Mouse (Mus musculus) hindbrain, embryonic 10.5 days (tissue): ENCODE data around the gene Lama1. TPM values are rescaled to one million over a fixed set of nuclear protein-coding genes. Genes with fewer than 3 reads are reported as not detected.

Experiments
- DNase-seq: peaks from one replicate; pipeline ENCODE4 v3.0.0-alpha.2; 2017; ENCODE audit warnings: low spot score
- H3K27ac ChIP-seq: fragments of 300-500 bp; sonication (generic); 2 replicates; pipeline ENCODE4 v1.5.1; 2016; ENCODE audit warnings: mild to moderate bottlenecking, moderate library complexity
- H3K27me3 ChIP-seq: fragments of 300-500 bp; sonication (generic); 2 replicates; pipeline ENCODE4 v1.6.1; 2016; ENCODE audit warnings: mild to moderate bottlenecking; ENCODE audit not compliant: poor library complexity, insufficient read depth, severe bottlenecking
- H3K36me3 ChIP-seq: fragments of 300-500 bp; sonication (generic); 2 replicates; pipeline ENCODE4 v1.6.1; 2016; ENCODE audit warnings: mild to moderate bottlenecking, moderate library complexity
- H3K4me1 ChIP-seq: fragments of 300-500 bp; sonication (generic); replicated peaks from 2 replicates; pipeline ENCODE4 v1.6.1; 2016; ENCODE audit warnings: mild to moderate bottlenecking
- H3K4me3 ChIP-seq: fragments of 300-500 bp; sonication (generic); 2 replicates; pipeline ENCODE4 v1.5.1; 2016; ENCODE audit warnings: mild to moderate bottlenecking, moderate library complexity
- H3K9me3 ChIP-seq: fragments of 300-500 bp; sonication (generic); 2 replicates; pipeline ENCODE4 v1.6.1; 2016; ENCODE audit warnings: mild to moderate bottlenecking, moderate library complexity
- WGBS: fragments of 180-500 bp; shearing (Covaris S2); methylation state at CpG from one replicate; pipeline ENCODE4 v1.1.7; 2016; 5-methylcytosine and 5-hydroxymethylcytosine counted together
- polyA plus RNA-seq: library from polyadenylated mRNA; unstranded; fragments of >200 nt; fragmentation: Nextera tagmentation; extraction: Ambion mirVana; gene quantifications from 2 replicates; pipeline ENCODE4 v1.2.1, GENCODE M21; 2016

The Lama1 gene
- polyA plus RNA-seq, 1 experiment from 2014 or later = 19.1 TPM

- Histone ChIP-seq H3K27me3 (peaks cover 4% of the 10 kb centered on the region; the same call in 1 of the 2 replicates), H3K4me1 (peaks cover 77% of the 10 kb centered on the region)
- DNase-seq = peak; percentile 81
These were observed 1.2 kb downstream of the Lama1 start for GRCm38 (mm10) chr17:67698301-67698700.

GRCm38 (mm10) chr17:67701761-67702160 is 4.7 kb downstream of the Lama1 start:
- Histone ChIP-seq H3K27ac (peak overlapping the region; percentile 70), H3K4me3 (peak overlapping the region; percentile 26), H3K9me3 (no peaks in the 10 kb centered on the region), H3K27me3 (no peaks in the 10 kb centered on the region), H3K36me3 (peaks cover 13% of the 10 kb centered on the region), H3K4me1 (peaks cover 72% of the 10 kb centered on the region)
- 13% methylated on average over 9 of the region's 9 CpGs for WGBS
- peak; percentile 32 for DNase-seq

More at GRCm38 (mm10) chr17:67698301-67698700, 1.2 kb downstream of the Lama1 start:
- peaks cover 5% of the 10 kb centered on the region; the same call in 1 of the 2 replicates for H3K36me3 ChIP-seq
- peak overlapping the region; percentile 78 for H3K4me3 ChIP-seq
- WGBS = under 1% methylated on average over 13 of the region's 13 CpGs
- no peaks in the 10 kb centered on the region for H3K9me3 ChIP-seq
- H3K27ac ChIP-seq = peak overlapping the region; percentile 95

DNA sequence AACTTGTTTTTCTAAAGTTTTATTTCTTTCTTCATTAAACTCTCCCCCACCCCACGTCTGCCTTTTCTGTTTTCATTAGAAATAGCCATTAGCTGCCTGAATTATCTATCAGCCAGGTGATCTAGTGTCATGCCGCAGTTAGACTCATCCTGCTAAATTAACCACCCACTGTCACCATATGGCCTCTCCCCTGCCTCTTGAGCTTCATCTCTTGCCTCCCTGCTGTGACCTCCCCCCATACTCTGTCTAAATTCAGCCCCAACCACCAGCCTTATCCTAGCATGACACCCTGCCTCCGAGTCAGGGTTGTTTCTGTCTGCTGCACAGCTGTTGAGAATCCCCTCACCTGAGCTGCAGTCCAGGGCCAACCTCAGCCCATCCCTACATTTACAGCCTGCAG is 5.9 kb downstream of the Lama1 start:
- no peaks in the 10 kb centered on the region for H3K9me3 ChIP-seq
- H3K4me3 ChIP-seq = no peak overlapping the region
- peaks cover 13% of the 10 kb centered on the region for H3K36me3 ChIP-seq
- DNase-seq = no peak
- no peaks in the 10 kb centered on the region for H3K27me3 ChIP-seq
- WGBS = 54% methylated on average over 3 of the region's 3 CpGs
- H3K27ac ChIP-seq = peak overlapping the region; percentile 70
- H3K4me1 ChIP-seq = peaks cover 71% of the 10 kb centered on the region

GRCm38 (mm10) chr17:67705035-67705769 is 8.1 kb downstream of the Lama1 start:
- Histone ChIP-seq H3K4me3 (no peak overlapping the region), H3K27ac (0 out of 2 replicates have a peak overlapping the region, but pooled peaks have one; percentile 8), H3K9me3 (no peaks in the 10 kb centered on the region), H3K36me3 (peaks cover 13% of the 10 kb centered on the region), H3K27me3 (no peaks in the 10 kb centered on the region), H3K4me1 (peaks cover 65% of the 10 kb centered on the region)
- WGBS = 90% methylated on average over 10 of the region's 10 CpGs
- DNase-seq = no peak

- no peak for DNase-seq
- H3K27me3 ChIP-seq = no peaks in the 10 kb centered on the region
- no peak overlapping the region for H3K4me3 ChIP-seq
- H3K27ac ChIP-seq = 0 out of 2 replicates have a peak overlapping the region, but pooled peaks have one; percentile 45
- H3K36me3 ChIP-seq = peaks cover 13% of the 10 kb centered on the region
- H3K4me1 ChIP-seq = peaks cover 61% of the 10 kb centered on the region
- no peaks in the 10 kb centered on the region for H3K9me3 ChIP-seq
- 81% methylated on average over 5 of the region's 5 CpGs for WGBS
These were observed 9.3 kb downstream of the Lama1 start for GRCm38 (mm10) chr17:67706372-67706771.

- no peaks in the 10 kb centered on the region for H3K9me3 ChIP-seq
- WGBS = 78% methylated on average over 13 of the region's 13 CpGs
- H3K27me3 ChIP-seq = no peaks in the 10 kb centered on the region
- peaks cover 11% of the 10 kb centered on the region for H3K36me3 ChIP-seq
- DNase-seq = no peak
- H3K4me1 ChIP-seq = peaks cover 53% of the 10 kb centered on the region
- no peak overlapping the region for H3K4me3 ChIP-seq
- H3K27ac ChIP-seq = 0 out of 2 replicates have a peak overlapping the region, but pooled peaks have one; percentile 29
These were observed 10.8 kb downstream of the Lama1 start for GRCm38 (mm10) chr17:67707793-67708364.

GRCm38 (mm10) chr17:67710377-67710781 is 13.3 kb downstream of the Lama1 start:
- Histone ChIP-seq H3K9me3 (no peaks in the 10 kb centered on the region), H3K4me1 (peaks cover 49% of the 10 kb centered on the region), H3K27me3 (no peaks in the 10 kb centered on the region), H3K36me3 (peaks cover 2% of the 10 kb centered on the region), H3K27ac (0 out of 2 replicates have a peak overlapping the region, but pooled peaks have one; percentile 23), H3K4me3 (no peak overlapping the region)
- 63% methylated on average over 6 of the region's 6 CpGs for WGBS
- no peak for DNase-seq

- peaks cover 44% of the 10 kb centered on the region for H3K4me1 ChIP-seq
- WGBS = 60% methylated on average over 4 of the region's 4 CpGs
- H3K27ac ChIP-seq = no peak overlapping the region
- no peak for DNase-seq
- no peaks in the 10 kb centered on the region for H3K9me3 ChIP-seq
- no peaks in the 10 kb centered on the region for H3K27me3 ChIP-seq
- H3K36me3 ChIP-seq = peaks cover 11% of the 10 kb centered on the region
- no peak overlapping the region for H3K4me3 ChIP-seq
These were observed 14.3 kb downstream of the Lama1 start for GRCm38 (mm10) chr17:67711361-67711760.

DNA sequence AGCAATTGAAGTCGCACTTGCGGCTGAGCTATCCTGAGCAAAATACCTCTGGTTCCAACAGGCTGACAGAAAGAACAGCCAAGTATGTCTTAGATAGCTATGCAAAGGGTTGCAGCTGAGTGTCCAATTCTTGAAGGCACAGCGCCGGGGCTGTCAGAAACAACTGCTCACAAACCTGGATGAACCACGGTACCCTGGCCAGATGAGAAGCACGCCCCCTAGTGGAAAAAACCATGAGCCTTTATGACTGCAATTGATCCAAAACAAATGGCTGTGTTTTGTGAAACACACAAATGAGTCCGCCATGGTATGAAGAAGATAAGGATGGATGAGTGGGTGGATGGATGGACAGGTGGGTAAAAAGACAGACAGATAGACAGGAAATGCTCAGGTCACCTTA is 15.9 kb downstream of the Lama1 start:
- no peak overlapping the region for H3K4me3 ChIP-seq
- WGBS = 74% methylated on average over 7 of the region's 7 CpGs
- H3K27ac ChIP-seq = no peak overlapping the region

DNA sequence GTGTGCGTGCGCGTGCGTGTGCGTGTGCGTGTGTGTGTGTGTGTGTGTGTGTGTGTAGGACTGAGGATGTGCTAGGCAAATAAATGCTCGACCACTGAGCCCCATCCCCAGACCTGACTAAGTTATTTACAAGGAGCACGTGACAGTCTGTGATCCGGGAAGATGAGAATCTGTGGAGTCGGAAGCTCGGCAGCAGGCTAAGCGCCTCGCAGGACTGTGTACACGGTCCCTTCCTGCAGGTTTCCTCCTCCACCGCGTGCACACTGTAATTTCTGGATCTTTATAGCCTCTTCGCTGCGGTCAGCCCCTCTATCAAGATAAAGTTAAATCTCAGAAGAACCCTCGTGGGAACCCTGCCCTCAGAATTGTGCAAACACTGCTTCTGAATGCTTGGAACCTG is 18.4 kb downstream of the Lama1 start:
- 89% methylated on average over 19 of the region's 19 CpGs for WGBS
- no peak overlapping the region for H3K27ac ChIP-seq
- no peaks in the 10 kb centered on the region for H3K27me3 ChIP-seq
- H3K4me1 ChIP-seq = peaks cover 11% of the 10 kb centered on the region
- H3K9me3 ChIP-seq = no peaks in the 10 kb centered on the region
- DNase-seq = no peak
- H3K36me3 ChIP-seq = peaks cover 49% of the 10 kb centered on the region
- no peak overlapping the region for H3K4me3 ChIP-seq

More for the DNA sequence above, 15.9 kb downstream of the Lama1 start:
- no peak for DNase-seq
- H3K27me3 ChIP-seq = no peaks in the 10 kb centered on the region
- H3K9me3 ChIP-seq = no peaks in the 10 kb centered on the region
- H3K4me1 ChIP-seq = peaks cover 31% of the 10 kb centered on the region
- peaks cover 27% of the 10 kb centered on the region for H3K36me3 ChIP-seq

- Histone ChIP-seq H3K4me3 (no peak overlapping the region), H3K36me3 (peaks cover 76% of the 10 kb centered on the region), H3K4me1 (0 out of 2 replicates have a peak, but pooled peaks cover 12% of the 10 kb centered on the region), H3K27ac (no peak overlapping the region), H3K27me3 (no peaks in the 10 kb centered on the region), H3K9me3 (no peaks in the 10 kb centered on the region)
- 76% methylated on average over 7 of the region's 7 CpGs for WGBS
- no peak for DNase-seq
These were observed 25.0 kb downstream of the Lama1 start for GRCm38 (mm10) chr17:67722055-67722454.

GRCm38 (mm10) chr17:67722578-67722977 is 25.5 kb downstream of the Lama1 start:
- no peak for DNase-seq
- WGBS = 96% methylated on average over 1 of the region's 1 CpGs
- Histone ChIP-seq H3K36me3 (peaks cover 76% of the 10 kb centered on the region), H3K4me1 (0 out of 2 replicates have a peak, but pooled peaks cover 12% of the 10 kb centered on the region), H3K27me3 (no peaks in the 10 kb centered on the region), H3K27ac (no peak overlapping the region), H3K4me3 (no peak overlapping the region), H3K9me3 (no peaks in the 10 kb centered on the region)
